Mouse (Mus musculus): ENCODE data around the gene Thap3.

GRCm38 (mm10) chr4:152008622-152009075 is 19.9 kb upstream of the Thap3 start, which contains the start of gene Klhl21:
- no peak for TF ChIP-seq CTCF (IDR thresholded peaks at IDR 0.05; ENCODE audit: insufficient read depth, low read depth, low read length)
- TF ChIP-seq POLR2A (IDR thresholded peaks at IDR 0.05; ENCODE audit: insufficient read depth, low read depth, low read length) = peak; percentile 92
